Mouse (Mus musculus) hindbrain, embryonic 15.5 days (tissue): ENCODE results near the gene Lrrc74b. TPM values are rescaled to one million over a fixed set of nuclear protein-coding genes. Genes with fewer than 3 reads are reported as not detected.
"Not testable (repeated sequence)": the region's sequence is repeated elsewhere in the genome, so short reads cannot be mapped to it uniquely, and the experiment has no call there.

Source experiments
- ATAC-seq: fragments of 200-750 bp; cut with Nextera tagmentation; 2 replicates; pipeline ENCODE4 v1.8.0; 2017; ENCODE audit warnings: low read depth, moderate number of reproducible peaks, moderate TSS enrichment; ENCODE audit not compliant: low FRiP score
- H3K27ac ChIP-seq: fragments of 300-500 bp; sonication (generic); replicated peaks from 2 replicates; pipeline ENCODE4 v1.5.1; 2015; ENCODE audit warnings: mild to moderate bottlenecking, inconsistent platforms
- H3K27me3 ChIP-seq: fragments of 300-500 bp; sonication (generic); 2 replicates; pipeline ENCODE4 v1.6.1; 2015; ENCODE audit warnings: control low read depth, inconsistent platforms
- H3K36me3 ChIP-seq: fragments of 300-500 bp; sonication (generic); 2 replicates; pipeline ENCODE4 v1.6.1; 2015; ENCODE audit warnings: control low read depth, inconsistent platforms
- H3K4me1 ChIP-seq: fragments of 300-500 bp; sonication (generic); replicated peaks from 2 replicates; pipeline ENCODE4 v1.6.1; 2015; ENCODE audit warnings: control low read depth, inconsistent platforms
- H3K4me2 ChIP-seq: fragments of 300-500 bp; sonication (generic); 2 replicates; pipeline ENCODE4 v1.6.1; 2015; ENCODE audit warnings: moderate library complexity, mild to moderate bottlenecking, inconsistent platforms
- H3K4me3 ChIP-seq: fragments of 300-500 bp; sonication (generic); 2 replicates; pipeline ENCODE4 v1.5.1; 2015; ENCODE audit warnings: mild to moderate bottlenecking, inconsistent platforms
- H3K9ac ChIP-seq: fragments of 300-500 bp; sonication (generic); 2 replicates; pipeline ENCODE4 v1.6.1; 2015; ENCODE audit warnings: inconsistent platforms
- H3K9me3 ChIP-seq: fragments of 300-500 bp; sonication (generic); 2 replicates; pipeline ENCODE4 v1.6.1; 2016; ENCODE audit warnings: control low read depth, inconsistent platforms
- WGBS: fragments of 180-500 bp; shearing (Covaris S2); methylation state at CpG from one replicate; pipeline ENCODE4 v1.1.7; 2015; 5-methylcytosine and 5-hydroxymethylcytosine counted together
- polyA plus RNA-seq: library from polyadenylated mRNA; unstranded; fragments of >200 nt; fragmentation: Nextera tagmentation; extraction: Ambion mirVana; gene quantifications from 2 replicates; pipeline ENCODE4 v1.2.1, GENCODE M21; 2015

Lrrc74b gene
- polyA plus RNA-seq, 1 experiment from 2014 or later = 0.79 TPM

- no peak overlapping the region for H3K27ac ChIP-seq
- WGBS = 26% methylated on average over 1 of the region's 1 CpGs
- H3K4me2 ChIP-seq = no peak overlapping the region
- H3K9me3 ChIP-seq = no peaks in the 10 kb centered on the region
- no peak for ATAC-seq
- no peak overlapping the region for H3K4me3 ChIP-seq
- H3K4me1 ChIP-seq = peaks cover 24% of the 10 kb centered on the region
- H3K9ac ChIP-seq = no peak overlapping the region
- peaks cover 12% of the 10 kb centered on the region for H3K27me3 ChIP-seq
- no peaks in the 10 kb centered on the region for H3K36me3 ChIP-seq
Measured at GRCm38 (mm10) chr16:17563580-17563979, 2.5 kb upstream of the Lrrc74b start.

DNA sequence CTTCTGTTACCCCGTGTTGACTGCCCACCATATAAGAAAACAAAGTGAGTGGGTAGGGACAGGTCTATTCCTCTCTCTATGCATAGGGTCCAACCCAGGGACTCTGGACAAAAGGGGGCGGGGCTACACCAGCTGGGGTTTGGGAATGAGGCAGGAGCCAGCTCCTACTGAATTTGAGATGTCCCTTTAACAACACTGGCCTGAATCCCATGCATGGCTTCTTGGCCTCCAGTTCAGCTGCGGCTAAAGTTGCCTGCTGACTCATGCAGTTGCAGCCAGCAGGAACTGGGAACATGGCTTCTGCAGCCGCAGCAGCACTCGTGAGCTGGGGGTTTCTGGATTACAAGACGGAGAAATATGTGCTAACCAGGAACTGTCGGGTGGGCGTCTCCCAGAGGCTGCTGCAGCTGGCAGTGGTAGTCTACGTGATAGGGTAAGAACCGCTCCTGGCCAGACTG lies 733 bp upstream of the Lrrc74b start, which contains the start of gene P2rx6:
TSS of gene P2rx6 (plus strand) at position 135 of the 458 bp plus-strand sequence.
- Histone ChIP-seq H3K9ac (no peak within 1 kb of the TSS), H3K9me3 (no peaks in the 10 kb centered on the region), H3K4me2 (peak within 1 kb of the TSS; percentile 47), H3K4me3 (peak within 1 kb of the TSS; percentile 18), H3K27ac (peak within 1 kb of the TSS; percentile 64), H3K36me3 (no peaks in the 10 kb centered on the region), H3K27me3 (peaks cover 12% of the 10 kb centered on the region), H3K4me1 (peaks cover 30% of the 10 kb centered on the region)
- peak; percentile 68 for ATAC-seq
- 1% methylated on average over 10 of the region's 10 CpGs for WGBS

DNA sequence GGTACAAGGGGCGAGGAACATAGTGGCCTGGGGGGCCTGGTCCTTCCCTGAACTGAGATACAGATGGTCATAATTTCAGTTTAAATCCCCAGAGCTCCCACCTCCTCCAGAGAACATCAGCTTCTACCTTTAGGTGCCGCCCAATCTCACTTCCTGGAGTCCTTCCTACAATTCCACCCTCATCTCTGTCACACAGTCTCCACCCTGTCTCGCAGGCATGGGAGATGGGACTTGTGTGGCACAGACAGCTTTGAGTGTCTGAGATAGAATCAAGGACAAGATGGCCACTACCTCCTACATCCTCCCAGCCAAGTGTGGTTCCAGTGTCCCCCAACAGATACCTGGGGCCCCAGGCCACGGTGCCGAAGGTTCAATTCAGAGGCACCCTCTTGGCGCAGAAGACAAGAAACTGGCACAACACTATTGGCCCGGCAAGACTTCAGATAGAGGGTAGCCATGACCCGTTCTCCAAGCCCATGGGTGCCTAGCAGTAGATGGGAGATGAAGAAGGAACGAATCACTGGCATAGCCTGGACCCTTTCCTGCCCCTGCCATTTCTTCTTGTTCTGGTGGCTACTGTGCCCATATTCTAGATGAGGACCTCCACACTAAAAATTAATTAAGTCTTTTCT lies 1.5 kb downstream of the Lrrc74b start:
- WGBS = 72% methylated on average over 9 of the region's 9 CpGs
- H3K27me3 ChIP-seq = peaks cover 12% of the 10 kb centered on the region
- H3K9me3 ChIP-seq = no peaks in the 10 kb centered on the region
- ATAC-seq = no peak
- H3K9ac ChIP-seq = no peak overlapping the region
- no peaks in the 10 kb centered on the region for H3K36me3 ChIP-seq
- H3K27ac ChIP-seq = no peak overlapping the region
- H3K4me1 ChIP-seq = peaks cover 36% of the 10 kb centered on the region
- H3K4me3 ChIP-seq = no peak overlapping the region
- H3K4me2 ChIP-seq = no peak overlapping the region

- Histone ChIP-seq H3K4me3 (no peak overlapping the region), H3K36me3 (no peaks in the 10 kb centered on the region), H3K27me3 (peaks cover 12% of the 10 kb centered on the region), H3K4me1 (peaks cover 43% of the 10 kb centered on the region), H3K9ac (no peak overlapping the region), H3K9me3 (no peaks in the 10 kb centered on the region), H3K27ac (no peak overlapping the region), H3K4me2 (peak overlapping the region; percentile 24; the same call in 1 of the 2 replicates)
- ATAC-seq = no peak
- WGBS = 0% methylated on average over 5 of the region's 5 CpGs
Measured at GRCm38 (mm10) chr16:17558811-17559210, 2.2 kb downstream of the Lrrc74b start.

- H3K27ac ChIP-seq = no peak overlapping the region
- no peak overlapping the region for H3K9ac ChIP-seq
- ATAC-seq = peak; percentile 21; the same call in 1 of the 2 replicates
- WGBS = 3% methylated on average over 5 of the region's 5 CpGs
- no peak overlapping the region for H3K4me3 ChIP-seq
- H3K4me2 ChIP-seq = peak overlapping the region; percentile 24; the same call in 1 of the 2 replicates
- H3K9me3 ChIP-seq = no peaks in the 10 kb centered on the region
- no peaks in the 10 kb centered on the region for H3K36me3 ChIP-seq
- H3K4me1 ChIP-seq = peaks cover 46% of the 10 kb centered on the region
- H3K27me3 ChIP-seq = peaks cover 12% of the 10 kb centered on the region
Measured at GRCm38 (mm10) chr16:17557947-17558480, 3.0 kb downstream of the Lrrc74b start.

DNA sequence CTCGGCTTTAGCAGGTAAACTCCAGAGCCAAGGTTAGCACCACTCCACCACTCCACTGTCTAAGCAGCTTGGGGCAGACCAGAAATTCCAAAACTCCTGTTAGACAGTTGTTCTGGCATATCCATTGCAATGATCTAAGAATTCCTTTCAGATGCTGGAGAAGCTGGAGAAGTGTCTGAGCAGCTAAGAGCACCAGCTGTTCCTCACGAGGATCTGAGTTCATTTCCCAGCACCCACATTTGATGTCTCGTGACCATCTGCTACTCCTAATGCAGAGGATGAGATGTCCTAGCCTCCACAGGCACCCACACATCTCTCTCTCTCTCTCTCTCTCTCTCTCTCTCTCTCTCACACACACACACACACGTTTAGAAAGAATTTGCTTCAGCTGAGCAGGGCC lies 4.1 kb downstream of the Lrrc74b start:
- peaks cover 12% of the 10 kb centered on the region for H3K27me3 ChIP-seq
- H3K27ac ChIP-seq = no peak overlapping the region
- H3K9me3 ChIP-seq = no peaks in the 10 kb centered on the region
- no peak overlapping the region for H3K4me3 ChIP-seq
- ATAC-seq = no peak
- WGBS = 68% methylated on average over 4 of the region's 4 CpGs
- H3K36me3 ChIP-seq = no peaks in the 10 kb centered on the region
- H3K4me1 ChIP-seq = peaks cover 40% of the 10 kb centered on the region
- no peak overlapping the region for H3K4me2 ChIP-seq
- H3K9ac ChIP-seq = no peak overlapping the region

GRCm38 (mm10) chr16:17556180-17556579 lies 4.9 kb downstream of the Lrrc74b start:
- no peak for ATAC-seq
- Histone ChIP-seq H3K27me3 (peaks cover 12% of the 10 kb centered on the region), H3K4me2 (no peak overlapping the region), H3K4me3 (no peak overlapping the region), H3K9me3 (no peaks in the 10 kb centered on the region), H3K4me1 (peaks cover 33% of the 10 kb centered on the region), H3K36me3 (no peaks in the 10 kb centered on the region), H3K27ac (no peak overlapping the region), H3K9ac (no peak overlapping the region)
- 88% methylated on average over 4 of the region's 4 CpGs for WGBS

DNA sequence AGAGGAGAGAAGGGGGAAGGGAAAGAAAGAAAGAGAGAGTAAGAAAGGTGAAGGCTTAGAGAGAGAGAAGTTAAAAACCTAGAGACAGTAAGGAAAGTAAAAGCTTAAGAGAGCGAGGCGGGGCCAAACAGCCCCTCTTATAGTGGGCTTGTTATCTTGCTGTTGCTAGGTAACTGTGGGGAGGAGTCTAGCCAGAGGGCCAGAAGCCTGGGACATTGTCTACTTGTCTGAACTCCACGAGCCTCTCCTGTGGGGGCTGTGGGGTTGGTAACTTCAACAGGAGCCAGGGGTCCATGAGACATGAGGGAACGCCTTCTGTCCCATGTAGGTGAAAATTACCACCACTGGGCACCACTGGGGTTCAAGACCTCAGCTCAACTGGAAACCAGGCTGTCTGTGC lies 6.3 kb downstream of the Lrrc74b start:
- WGBS = 15% methylated on average over 4 of the region's 4 CpGs
- Histone ChIP-seq H3K4me2 (peak overlapping the region; percentile 52), H3K4me1 (peaks cover 28% of the 10 kb centered on the region), H3K27ac (peak overlapping the region; percentile 50; the same call in 1 of the 2 replicates)
- H3K27me3 ChIP-seq, H3K9me3 ChIP-seq, H3K36me3 ChIP-seq, H3K9ac ChIP-seq, ATAC-seq, H3K4me3 ChIP-seq: not testable (repeated sequence)

DNA sequence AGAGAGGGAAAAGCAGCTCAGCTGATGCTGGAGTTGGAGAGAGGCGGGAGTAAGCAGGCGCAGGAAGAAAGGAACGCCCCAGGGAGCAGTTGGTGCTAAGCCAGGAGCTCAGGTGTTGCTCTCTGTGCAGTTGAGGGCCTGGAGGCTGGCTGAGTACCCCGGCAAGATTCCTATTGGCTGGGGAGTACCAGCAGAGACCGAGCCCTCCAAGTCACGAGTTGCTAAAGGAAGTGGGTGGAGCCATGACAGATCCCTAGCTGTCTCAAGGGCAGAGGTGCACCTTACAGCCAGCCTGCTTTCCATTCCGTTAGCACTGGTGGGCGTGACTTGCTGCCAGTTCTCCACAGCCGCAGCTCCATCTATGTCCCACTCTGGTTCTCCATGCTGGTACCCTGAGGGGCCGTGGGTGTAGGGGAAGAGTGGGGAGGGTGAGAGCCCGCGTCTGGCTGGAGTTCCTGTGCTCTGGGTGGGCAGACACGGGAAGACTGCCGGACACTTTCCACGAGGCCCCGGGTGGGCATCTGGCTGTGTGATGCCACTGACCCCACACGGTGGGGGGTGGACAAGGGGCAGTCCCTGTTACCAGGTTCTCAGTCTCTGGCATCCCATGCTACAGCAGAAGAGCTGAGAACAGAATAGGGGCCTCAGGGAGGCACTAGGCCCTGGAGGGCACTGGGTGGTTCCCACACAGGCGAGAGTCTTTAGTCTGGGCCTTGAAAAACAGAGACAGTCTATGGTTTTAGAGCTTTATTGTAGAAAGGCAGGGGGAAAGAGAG lies 6.9 kb downstream of the Lrrc74b start:
- Histone ChIP-seq H3K27me3 (no peaks in the 10 kb centered on the region), H3K4me2 (peak overlapping the region; percentile 52), H3K9ac (0 out of 2 replicates have a peak overlapping the region, but pooled peaks have one; percentile 5), H3K9me3 (no peaks in the 10 kb centered on the region), H3K36me3 (no peaks in the 10 kb centered on the region), H3K4me3 (peak overlapping the region; percentile 24), H3K4me1 (peaks cover 27% of the 10 kb centered on the region), H3K27ac (peak overlapping the region; percentile 50)
- 6% methylated on average over 18 of the region's 18 CpGs for WGBS
- peak; percentile 89 for ATAC-seq

- H3K9ac ChIP-seq = no peak overlapping the region
- H3K4me3 ChIP-seq = no peak overlapping the region
- H3K27me3 ChIP-seq = no peaks in the 10 kb centered on the region
- no peak overlapping the region for H3K4me2 ChIP-seq
- no peak for ATAC-seq
- H3K27ac ChIP-seq = no peak overlapping the region
- peaks cover 16% of the 10 kb centered on the region for H3K4me1 ChIP-seq
- no peaks in the 10 kb centered on the region for H3K9me3 ChIP-seq
- H3K36me3 ChIP-seq = no peaks in the 10 kb centered on the region
- 88% methylated on average over 7 of the region's 7 CpGs for WGBS
Measured at GRCm38 (mm10) chr16:17552837-17553236, 8.2 kb downstream of the Lrrc74b start.

- no peak overlapping the region for H3K9ac ChIP-seq
- H3K27ac ChIP-seq = no peak overlapping the region
- H3K4me1 ChIP-seq = no peaks in the 10 kb centered on the region
- H3K27me3 ChIP-seq = no peaks in the 10 kb centered on the region
- no peak for ATAC-seq
- WGBS = 92% methylated on average over 2 of the region's 2 CpGs
- no peak overlapping the region for H3K4me2 ChIP-seq
- no peaks in the 10 kb centered on the region for H3K36me3 ChIP-seq
- no peak overlapping the region for H3K4me3 ChIP-seq
- no peaks in the 10 kb centered on the region for H3K9me3 ChIP-seq
Measured at GRCm38 (mm10) chr16:17542632-17543031, 18.4 kb downstream of the Lrrc74b start.

DNA sequence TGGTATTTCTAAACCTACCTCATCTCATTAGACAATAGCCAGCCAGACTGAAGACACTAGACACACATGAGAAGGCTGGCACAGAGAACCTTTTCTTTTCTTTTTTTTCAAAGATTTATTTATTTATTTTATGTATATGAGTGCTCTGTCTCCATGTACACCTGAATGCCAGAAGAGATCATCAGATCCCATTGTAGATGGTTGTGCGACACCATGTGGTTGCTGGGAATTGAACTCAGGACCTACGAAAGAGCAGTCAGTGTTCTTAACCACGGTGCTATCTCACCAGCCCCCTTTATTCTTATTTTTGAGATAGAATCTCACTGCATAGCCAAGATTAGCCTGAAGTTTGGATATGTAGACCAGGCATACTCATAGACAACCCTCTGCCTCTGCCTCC lies 24.5 kb downstream of the Lrrc74b start:
- no peak overlapping the region for H3K4me3 ChIP-seq
- H3K9ac ChIP-seq = no peak overlapping the region
- ATAC-seq = no peak
- no peak overlapping the region for H3K4me2 ChIP-seq
- H3K27ac ChIP-seq = no peak overlapping the region
- peaks cover 5% of the 10 kb centered on the region for H3K4me1 ChIP-seq
- WGBS = 94% methylated on average over 3 of the region's 3 CpGs
- no peaks in the 10 kb centered on the region for H3K27me3 ChIP-seq
- no peaks in the 10 kb centered on the region for H3K36me3 ChIP-seq
- H3K9me3 ChIP-seq = no peaks in the 10 kb centered on the region
